Mouse (Mus musculus) E14TG2a.4 (cell line): Measurements from ENCODE around the gene Med7.

Source experiments
- H3K27me3 ChIP-seq: 2 replicates; pipeline ENCODE4 v1.6.1; 2014; ENCODE audit warnings: low read length, control low read depth; ENCODE audit not compliant: insufficient read depth
- H3K36me3 ChIP-seq: 2 replicates; pipeline ENCODE4 v1.6.1; 2014; ENCODE audit warnings: low read length, control low read depth; ENCODE audit not compliant: insufficient read depth
- H3K4me1 ChIP-seq: replicated peaks from 2 replicates; pipeline ENCODE4 v1.6.1; 2014; ENCODE audit warnings: low read depth, low read length, control low read depth
- H3K4me3 ChIP-seq: replicated peaks from 2 replicates; pipeline ENCODE4 v1.5.1; 2014; ENCODE audit warnings: mild to moderate bottlenecking, low read length
- H3K9me3 ChIP-seq: 2 replicates; pipeline ENCODE4 v1.6.1; 2014; ENCODE audit warnings: low read length, control low read depth
- CTCF ChIP-seq: conservative IDR thresholded peaks from 2 replicates; pipeline ENCODE4 v1.5.1; 2014; ENCODE audit warnings: low read length
- NANOG ChIP-seq: IDR thresholded peaks from 2 replicates; pipeline ENCODE4 v1.6.1; 2014; ENCODE audit warnings: borderline replicate concordance, low read length, mixed read lengths
- POU5F1 ChIP-seq: IDR thresholded peaks from 2 replicates; pipeline ENCODE4 v1.6.1; 2014; ENCODE audit warnings: low read length, borderline replicate concordance

Med7 gene

GRCm38 (mm10) chr11:46396167-46396859, 40.4 kb upstream of the Med7 start, which contains the start of gene Fam71b:
Gene Fam71b (plus strand): TSS chr11:46396559.
- Histone ChIP-seq H3K27me3 (no peaks in the 10 kb centered on the region; the same call in 1 of the 2 replicates), H3K9me3 (no peaks in the 10 kb centered on the region), H3K4me1 (peaks cover 6% of the 10 kb centered on the region), H3K36me3 (no peaks in the 10 kb centered on the region), H3K4me3 (no peak within 1 kb of the TSS)
- TF ChIP-seq NANOG (no peak), POU5F1 (no peak), CTCF (no peak)

- Histone ChIP-seq H3K4me3 (no peak overlapping the region), H3K36me3 (no peaks in the 10 kb centered on the region)
- TF ChIP-seq POU5F1 (no peak), NANOG (no peak), CTCF (no peak)
Observed at GRCm38 (mm10) chr11:46396860-46397179, 39.9 kb upstream of the Med7 start.

GRCm38 (mm10) chr11:46397900-46398299, 38.8 kb upstream of the Med7 start:
- H3K36me3 ChIP-seq = no peaks in the 10 kb centered on the region
- no peaks in the 10 kb centered on the region for H3K9me3 ChIP-seq
- peaks cover 6% of the 10 kb centered on the region for H3K4me1 ChIP-seq
- no peak for TF ChIP-seq POU5F1
- no peak for TF ChIP-seq CTCF
- TF ChIP-seq NANOG = no peak
- no peak overlapping the region for H3K4me3 ChIP-seq
- H3K27me3 ChIP-seq = no peaks in the 10 kb centered on the region; the same call in 1 of the 2 replicates

More at GRCm38 (mm10) chr11:46396860-46397179, 39.9 kb upstream of the Med7 start:
- Histone ChIP-seq H3K4me1 (peaks cover 6% of the 10 kb centered on the region), H3K9me3 (no peaks in the 10 kb centered on the region), H3K27me3 (no peaks in the 10 kb centered on the region; the same call in 1 of the 2 replicates)

GRCm38 (mm10) chr11:46398473-46398872, 38.3 kb upstream of the Med7 start:
- Histone ChIP-seq H3K9me3 (no peaks in the 10 kb centered on the region), H3K4me1 (peaks cover 6% of the 10 kb centered on the region), H3K27me3 (no peaks in the 10 kb centered on the region; the same call in 1 of the 2 replicates), H3K36me3 (no peaks in the 10 kb centered on the region), H3K4me3 (no peak overlapping the region)
- no peak for TF ChIP-seq POU5F1
- TF ChIP-seq NANOG = no peak
- TF ChIP-seq CTCF = no peak

GRCm38 (mm10) chr11:46398933-46399383, 37.8 kb upstream of the Med7 start:
- no peaks in the 10 kb centered on the region for H3K9me3 ChIP-seq
- TF ChIP-seq CTCF = no peak
- no peak for TF ChIP-seq NANOG
- TF ChIP-seq POU5F1 = no peak
- H3K4me1 ChIP-seq = peaks cover 6% of the 10 kb centered on the region
- H3K4me3 ChIP-seq = no peak overlapping the region
- H3K36me3 ChIP-seq = no peaks in the 10 kb centered on the region
- H3K27me3 ChIP-seq = no peaks in the 10 kb centered on the region; the same call in 1 of the 2 replicates

GRCm38 (mm10) chr11:46401555-46401954, 35.2 kb upstream of the Med7 start:
- peaks cover 2% of the 10 kb centered on the region; the same call in 1 of the 2 replicates for H3K4me1 ChIP-seq
- no peaks in the 10 kb centered on the region for H3K27me3 ChIP-seq
- no peak for TF ChIP-seq NANOG
- no peak for TF ChIP-seq POU5F1
- no peak for TF ChIP-seq CTCF
- H3K36me3 ChIP-seq = no peaks in the 10 kb centered on the region
- H3K4me3 ChIP-seq = no peak overlapping the region
- no peaks in the 10 kb centered on the region for H3K9me3 ChIP-seq

GRCm38 (mm10) chr11:46404986-46405385, 31.7 kb upstream of the Med7 start:
- Histone ChIP-seq H3K27me3 (0 out of 2 replicates have a peak, but pooled peaks cover 2% of the 10 kb centered on the region), H3K4me1 (peaks cover 3% of the 10 kb centered on the region), H3K4me3 (no peak overlapping the region), H3K36me3 (no peaks in the 10 kb centered on the region), H3K9me3 (no peaks in the 10 kb centered on the region)
- TF ChIP-seq NANOG (no peak), POU5F1 (no peak), CTCF (no peak)

GRCm38 (mm10) chr11:46406721-46407120, 30.0 kb upstream of the Med7 start:
- TF ChIP-seq NANOG (no peak), CTCF (no peak), POU5F1 (no peak)
- Histone ChIP-seq H3K9me3 (peaks cover 8% of the 10 kb centered on the region), H3K27me3 (0 out of 2 replicates have a peak, but pooled peaks cover 2% of the 10 kb centered on the region), H3K36me3 (no peaks in the 10 kb centered on the region), H3K4me3 (no peak overlapping the region), H3K4me1 (peaks cover 16% of the 10 kb centered on the region)
